ENCODE assay signal across 9 mouse cellular contexts in the genomic region with DNA sequence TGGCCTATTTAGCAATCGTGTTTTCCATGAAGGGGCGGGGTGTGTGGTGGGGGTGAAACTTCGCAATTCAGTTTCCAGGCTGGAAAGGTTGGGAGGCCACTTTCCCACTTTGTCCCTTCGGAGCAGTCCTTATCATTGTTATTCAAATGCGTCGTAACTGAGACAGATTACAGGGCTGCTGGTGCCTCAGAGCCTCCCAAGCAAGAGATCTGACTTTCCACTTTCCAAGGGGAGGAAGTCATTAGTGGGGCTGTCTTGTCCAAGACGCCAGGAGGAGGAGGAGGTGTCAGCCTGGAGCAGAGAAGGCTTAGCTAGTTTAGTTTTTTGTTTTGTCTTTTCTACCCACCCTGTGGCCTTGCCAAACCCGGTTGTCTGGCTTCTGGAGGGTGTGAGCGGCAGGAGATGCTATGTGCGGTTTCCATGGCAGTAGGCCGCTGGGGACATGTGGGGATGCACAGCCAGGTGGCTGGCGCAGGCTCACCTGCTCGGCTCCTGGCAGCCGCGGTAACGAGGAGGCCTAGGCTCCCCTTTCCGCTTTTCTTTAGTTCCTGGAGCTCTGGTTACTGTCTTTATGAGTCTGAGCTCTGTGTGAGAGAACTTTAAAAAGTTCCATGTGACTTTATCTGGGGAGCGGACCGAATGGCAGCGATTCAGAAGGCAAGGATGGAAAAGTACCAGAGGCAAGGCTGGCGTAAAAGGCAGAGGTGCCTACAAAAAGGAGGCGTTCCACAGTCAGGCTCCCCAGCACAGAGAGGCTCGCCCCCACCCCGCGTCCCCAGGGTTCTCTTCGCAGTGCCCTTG. TPM values are rescaled to one million over a fixed set of nuclear protein-coding genes. Genes with fewer than 3 reads are reported as not detected.
DNase-seq lines count a peak whose midpoint lies in the region; ATAC-seq and TF ChIP-seq lines count a peak whose summit lies in the region.
"Had no signal": no experiment of that assay in that cellular context is flagged by ENCODE, and none has a peak within 500 bp of the region (broad histone marks: within the 10 kb centered on the region; RNA-seq: fewer than 3 reads in every experiment).

No protein-coding gene starts in this region.

- peak; percentile 36 to 38 for DNase-seq in cerebellum, postnatal 25 days
- DNase-seq in cerebellum, adult 8-10 months, result no peak
- DNase-seq in adrenal gland, postnatal 14 days, result peak; percentile 70
- DNase-seq in heart, adult 2 months, result peak; percentile 44 to 49
- DNase-seq in kidney, adult 11 months, result peak; percentile 69
- DNase-seq in lung, postnatal 10 days, result peak; percentile 54

- no peak overlapping the region for H3K9ac ChIP-seq in heart, adult 2 months (ENCODE audit: low read depth, low read length)

- H3K36me3 ChIP-seq in heart, adult 2 months (ENCODE audit: control insufficient read depth, insufficient read depth, low read length), result no peaks in the 10 kb centered on the region
- no peaks in the 10 kb centered on the region for H3K36me3 ChIP-seq in testis, adult 2 months (ENCODE audit: control insufficient read depth, insufficient read depth, low read length)

- no peak for TF ChIP-seq POLR2A in heart, adult 2 months (IDR thresholded peaks at IDR 0.05; ENCODE audit: insufficient read depth, low read depth, low read length)
- no peak for TF ChIP-seq POLR2A in testis, adult 2 months (IDR thresholded peaks at IDR 0.05; ENCODE audit: control insufficient read depth, low read depth, low read length)

- no peak for ATAC-seq in erythroid progenitor cell, adult 5-6 weeks (replicated peaks; ENCODE audit: low FRiP score, poor library complexity, severe bottlenecking)

- H3K27ac ChIP-seq in heart, adult 2 months, result peak overlapping the region; percentile 58
- H3K27ac ChIP-seq in testis, adult 2 months (ENCODE audit: control insufficient read depth, insufficient read depth, low read depth, low read length), result peak overlapping the region; percentile 49

- H3K4me1 ChIP-seq in heart, adult 2 months (ENCODE audit: control insufficient read depth, insufficient read depth, low read length), result no peaks in the 10 kb centered on the region
- H3K4me1 ChIP-seq in testis, adult 2 months (ENCODE audit: control insufficient read depth, insufficient read depth, low read length), result peaks cover 12% of the 10 kb centered on the region

- TF ChIP-seq CTCF in heart, adult 2 months (IDR thresholded peaks at IDR 0.05), result no peak
- no peak for TF ChIP-seq CTCF in testis, adult 2 months (IDR thresholded peaks at IDR 0.05; ENCODE audit: control insufficient read depth, insufficient read depth, insufficient replicate concordance, low read depth, low read length)

- 0 out of 2 replicates have a peak overlapping the region, but pooled peaks have one; percentile 12 for H3K4me3 ChIP-seq in heart, adult 2 months
- H3K4me3 ChIP-seq in testis, adult 2 months (ENCODE audit: control insufficient read depth, low read depth, low read length), result no peak overlapping the region
- H3K4me3 ChIP-seq: myocyte had no signal

- intact Hi-C loops in heart, adult 2 months (cut with DNase I), result no loop called here

- no peaks in the 10 kb centered on the region for H3K27me3 ChIP-seq in heart, adult 2 months (ENCODE audit: control insufficient read depth, insufficient read depth, low read length)
- no peaks in the 10 kb centered on the region for H3K27me3 ChIP-seq in testis, adult 2 months (ENCODE audit: control insufficient read depth, insufficient read depth, low read length)

- no peak for TF ChIP-seq EP300 in heart, adult 2 months (IDR thresholded peaks at IDR 0.05; ENCODE audit: insufficient read depth, low read depth, low read length)

- WGBS in heart, adult 2 months, result 7% methylated on average over 26 of the region's 26 CpGs

- H3K79me2 ChIP-seq in heart, adult 2 months (replicated peaks; ENCODE audit: control insufficient read depth, insufficient read depth, low read length), result no peaks in the 10 kb centered on the region

RNA-seq across cellular contexts. Expression of gene Rufy1, which starts 26.4 kb away (rescaled TPM):
- 27.1 and 29.5 TPM in 2 replicates for total RNA-seq in adrenal gland, postnatal 14 days (2021)
- total RNA-seq in heart, adult 2 months (2021), result 10 to 100 TPM; 27.6 to 30.4 TPM
- 26.0 and 41.4 TPM in 2 replicates for polyA plus RNA-seq in heart, adult 2 months (2012; rRNA removed)
- polyA plus RNA-seq in testis, adult 2 months (2012; rRNA removed), result 5.7 and 6.4 TPM in 2 replicates
- total RNA-seq in erythroid progenitor cell, adult 5-6 weeks (2015; ENCODE audit: low replicate concordance), result 13.4 and 13.7 TPM in 2 replicates
- 8.6 and 10.3 TPM in 2 replicates for total RNA-seq in erythroid progenitor cell, adult 5-6 weeks (2017; ENCODE audit: low replicate concordance)
